Mouse (Mus musculus) cerebellum, postnatal 25 days (tissue): Measurements from ENCODE around the gene Arcn1.

Experiments used
- DNase-seq, 2 experiments: peaks; one replicate each; pipeline ENCODE4 v3.0.0; 2021; ENCODE audit warnings: mixed read lengths in 2 of 2

The Arcn1 gene

DNA sequence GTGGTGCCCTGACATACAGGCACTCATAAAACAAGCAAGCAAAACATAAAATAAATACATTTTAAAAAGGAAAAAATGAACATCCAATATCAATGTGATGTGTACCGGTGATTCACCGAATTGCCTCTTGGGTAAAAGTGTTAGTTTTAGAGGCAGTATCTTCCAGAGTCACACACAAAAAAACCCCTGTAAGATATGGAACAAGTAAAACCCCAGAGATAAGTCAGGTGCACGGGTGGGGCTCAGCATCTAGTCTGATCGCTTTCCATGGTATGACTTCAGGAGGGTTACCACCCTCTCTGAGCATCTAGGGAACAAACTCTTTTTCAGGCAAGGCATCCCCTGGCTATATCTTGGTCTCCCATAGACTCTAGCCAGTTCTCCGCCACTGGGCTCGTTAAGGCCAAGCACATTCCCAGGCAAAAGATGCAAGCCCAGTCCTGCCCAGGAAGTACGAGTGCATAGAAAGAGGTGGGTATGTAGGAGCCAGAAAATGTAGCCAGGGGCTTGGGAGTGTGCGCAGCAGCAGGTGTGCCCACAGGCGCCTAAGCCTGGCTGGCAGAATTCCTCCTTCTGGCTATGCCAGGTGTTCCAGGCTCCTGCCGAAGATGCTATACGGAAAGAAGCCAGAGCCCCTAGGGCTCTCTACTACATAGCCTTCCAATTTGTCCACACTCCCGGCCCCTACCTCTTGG, 48.6 kb downstream of the Arcn1 start:
- peak; percentile 69 to 70 for DNase-seq

DNA sequence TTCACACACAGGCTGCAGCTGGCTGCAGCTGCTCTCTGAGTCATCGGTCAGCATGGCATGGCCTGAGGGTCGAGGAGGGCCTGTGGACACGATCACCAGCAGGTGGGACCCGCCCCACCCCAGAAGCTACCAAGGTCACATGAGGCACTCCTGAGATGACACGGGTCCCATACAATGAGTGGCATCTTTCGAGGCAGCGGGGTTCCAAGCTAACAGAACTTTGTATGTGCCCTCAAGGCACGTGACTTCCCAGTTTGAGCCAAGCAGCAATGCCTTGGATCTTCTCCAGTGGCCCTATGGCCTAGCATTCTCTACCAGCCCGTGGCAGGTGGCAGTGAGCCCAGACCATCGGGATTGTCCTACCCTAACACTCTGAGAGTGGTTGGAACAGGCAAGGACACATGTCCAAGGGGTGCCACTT, 49.8 kb downstream of the Arcn1 start:
- peak; percentile 92 to 94 for DNase-seq

GRCm38 (mm10) chr9:44716997-44717821, 50.4 kb downstream of the Arcn1 start:
- DNase-seq: peak in 1 of 2 experiments; percentile 24

- peak in 1 of 2 experiments; percentile 23 for DNase-seq
These were observed 51.8 kb downstream of the Arcn1 start for GRCm38 (mm10) chr9:44715705-44716362.

DNA sequence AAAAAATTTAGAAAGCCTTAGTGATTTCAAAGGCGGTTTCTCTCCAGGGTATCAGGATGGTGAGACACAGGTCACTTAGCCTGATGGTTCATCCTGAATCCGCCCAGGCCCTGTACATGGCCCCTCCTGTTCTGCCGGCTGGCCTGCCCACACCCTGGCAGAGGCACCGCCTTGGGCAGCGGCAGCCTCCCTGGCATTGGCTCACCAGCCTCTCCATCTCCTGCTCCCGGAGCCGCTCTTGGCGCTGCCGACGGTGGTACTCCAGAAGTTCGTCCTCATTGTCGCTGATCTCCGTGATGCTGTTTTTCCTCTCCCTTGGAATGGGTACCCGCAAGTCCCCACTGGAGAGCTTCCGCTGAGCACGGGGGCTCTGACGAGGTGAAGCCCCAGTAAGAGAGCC, 52.5 kb downstream of the Arcn1 start:
- peak; percentile 81 to 84 for DNase-seq

DNA sequence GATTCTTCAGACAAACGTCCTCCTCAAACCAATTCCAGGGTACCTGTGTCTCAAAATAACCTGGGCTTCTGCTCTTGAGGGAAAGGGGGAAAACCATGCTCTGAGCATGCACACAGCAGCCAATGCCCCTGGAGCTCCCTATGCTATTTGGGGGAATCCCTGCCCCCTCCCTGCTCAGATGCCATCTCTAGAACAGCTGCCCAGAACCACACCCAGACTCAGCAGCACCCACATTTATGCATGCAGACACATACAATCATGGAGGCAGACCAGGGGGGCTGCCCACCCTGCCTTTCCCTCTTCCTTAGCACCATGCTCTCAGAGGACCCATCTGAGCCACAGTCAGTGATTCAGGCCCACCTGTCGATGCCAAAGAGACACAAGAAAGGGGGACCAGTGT, 54.1 kb downstream of the Arcn1 start:
- DNase-seq: no peak

GRCm38 (mm10) chr9:44713080-44713479, 54.6 kb downstream of the Arcn1 start:
- DNase-seq: no peak

- DNase-seq: peak in 1 of 2 experiments; percentile 21
These were observed 56.0 kb downstream of the Arcn1 start for GRCm38 (mm10) chr9:44711602-44712001.

GRCm38 (mm10) chr9:44710213-44710612, 57.4 kb downstream of the Arcn1 start:
- DNase-seq: no peak

GRCm38 (mm10) chr9:44709600-44709999, 58.0 kb downstream of the Arcn1 start:
- DNase-seq: peak; percentile 42 to 61

DNA sequence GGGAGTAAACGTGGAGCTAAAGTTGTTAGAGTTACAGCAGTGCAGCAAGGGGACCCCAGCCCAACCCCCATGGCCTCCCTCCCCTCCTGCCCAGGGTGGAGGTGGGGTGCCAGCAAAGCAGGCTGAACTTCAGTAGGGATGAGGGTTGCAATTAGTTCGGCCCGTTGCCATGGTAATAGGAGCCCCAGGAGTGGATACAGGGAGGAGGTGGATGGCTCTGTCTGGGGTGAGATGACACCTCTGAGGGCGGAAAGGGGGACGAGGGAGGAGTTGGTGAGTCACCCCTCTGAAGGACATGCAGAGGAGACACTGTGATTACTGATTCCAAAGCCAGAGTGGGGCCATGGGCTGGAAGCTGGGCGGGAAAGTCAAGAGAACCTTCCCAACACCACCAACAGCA, 58.7 kb downstream of the Arcn1 start:
- no peak for DNase-seq

DNA sequence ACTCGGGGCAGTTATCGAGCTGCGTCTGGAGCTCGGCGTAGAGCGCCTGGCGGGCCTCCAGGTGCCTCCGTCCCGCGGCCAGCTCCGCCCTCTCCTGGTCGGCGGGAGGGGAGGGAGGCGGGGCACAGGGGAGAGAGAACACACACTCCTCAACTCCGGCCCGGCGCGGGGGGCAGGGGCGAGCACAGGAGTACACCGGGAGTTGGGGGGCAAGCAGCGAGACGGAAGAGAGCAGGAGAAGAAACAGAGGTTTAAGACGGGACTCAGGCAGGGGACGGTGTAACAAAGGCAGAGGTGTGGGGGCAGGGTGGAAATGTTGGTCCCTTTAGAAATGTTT, 59.2 kb downstream of the Arcn1 start:
- DNase-seq: peak; percentile 58 to 78

- no peak for DNase-seq
These were observed 59.8 kb downstream of the Arcn1 start for GRCm38 (mm10) chr9:44707749-44708428.

DNA sequence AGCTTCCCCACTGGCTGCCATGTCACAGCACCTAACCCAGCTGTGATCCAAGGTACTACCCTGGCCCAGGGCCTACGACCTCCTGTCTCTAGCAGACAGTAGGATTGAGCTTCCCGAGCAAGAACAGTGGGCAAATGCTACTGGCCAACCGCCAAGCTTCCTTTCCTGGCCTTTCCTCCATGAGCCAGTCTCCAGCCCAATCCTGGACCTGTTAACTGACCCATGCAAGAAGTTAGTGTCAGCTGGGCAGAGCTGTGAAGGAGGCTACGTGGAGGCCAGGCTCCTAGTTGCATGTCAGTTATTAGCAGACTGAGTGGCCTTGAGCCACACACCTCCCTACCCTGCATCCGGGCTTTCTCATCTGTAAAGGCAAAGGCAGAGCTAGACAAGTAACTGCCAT, 67.9 kb downstream of the Arcn1 start:
- no peak for DNase-seq

- DNase-seq: peak; percentile 53 to 60
These were observed 68.4 kb downstream of the Arcn1 start for GRCm38 (mm10) chr9:44699196-44699595.

DNA sequence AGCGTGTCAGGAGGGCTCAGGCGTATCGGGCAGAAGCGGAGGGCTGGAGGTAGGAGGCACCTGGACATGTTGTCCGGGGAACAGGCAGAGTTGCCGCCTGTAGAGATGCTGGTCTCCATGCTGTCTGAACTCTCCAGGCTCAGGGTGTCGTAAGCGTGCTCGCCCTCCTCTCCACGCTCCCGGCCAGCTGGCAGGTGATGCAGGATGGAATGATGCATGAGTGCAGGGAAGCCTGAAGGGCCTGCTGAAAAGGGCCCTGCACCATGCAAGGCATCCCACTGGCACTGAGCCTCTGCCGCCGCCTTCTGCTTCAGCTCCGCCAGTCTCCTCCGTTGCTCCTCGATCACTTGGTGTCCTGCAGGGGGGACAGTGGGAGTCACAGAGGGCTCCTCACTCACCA, 69.8 kb downstream of the Arcn1 start:
- DNase-seq: peak; percentile 66 to 72

DNA sequence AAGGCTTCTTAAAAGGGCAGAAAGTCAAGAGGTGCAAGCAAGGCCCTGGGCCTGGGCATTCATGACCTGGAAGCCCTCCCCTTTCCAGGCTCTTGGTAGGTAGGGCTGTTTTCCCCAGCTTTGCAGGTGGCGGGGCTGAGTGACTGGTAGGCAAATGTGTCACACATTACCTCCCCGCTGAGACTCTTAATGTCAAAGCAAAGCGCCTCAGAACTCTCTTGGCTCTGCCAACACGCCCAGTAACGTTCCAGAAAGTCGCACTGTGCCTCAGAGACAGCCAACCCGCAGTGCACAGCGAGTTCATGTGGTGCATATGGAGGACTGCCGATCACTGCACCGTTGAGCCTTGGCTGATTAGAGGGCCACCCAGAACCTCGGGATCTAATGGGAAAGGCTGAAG, 74.6 kb downstream of the Arcn1 start:
- peak; percentile 70 to 76 for DNase-seq

DNA sequence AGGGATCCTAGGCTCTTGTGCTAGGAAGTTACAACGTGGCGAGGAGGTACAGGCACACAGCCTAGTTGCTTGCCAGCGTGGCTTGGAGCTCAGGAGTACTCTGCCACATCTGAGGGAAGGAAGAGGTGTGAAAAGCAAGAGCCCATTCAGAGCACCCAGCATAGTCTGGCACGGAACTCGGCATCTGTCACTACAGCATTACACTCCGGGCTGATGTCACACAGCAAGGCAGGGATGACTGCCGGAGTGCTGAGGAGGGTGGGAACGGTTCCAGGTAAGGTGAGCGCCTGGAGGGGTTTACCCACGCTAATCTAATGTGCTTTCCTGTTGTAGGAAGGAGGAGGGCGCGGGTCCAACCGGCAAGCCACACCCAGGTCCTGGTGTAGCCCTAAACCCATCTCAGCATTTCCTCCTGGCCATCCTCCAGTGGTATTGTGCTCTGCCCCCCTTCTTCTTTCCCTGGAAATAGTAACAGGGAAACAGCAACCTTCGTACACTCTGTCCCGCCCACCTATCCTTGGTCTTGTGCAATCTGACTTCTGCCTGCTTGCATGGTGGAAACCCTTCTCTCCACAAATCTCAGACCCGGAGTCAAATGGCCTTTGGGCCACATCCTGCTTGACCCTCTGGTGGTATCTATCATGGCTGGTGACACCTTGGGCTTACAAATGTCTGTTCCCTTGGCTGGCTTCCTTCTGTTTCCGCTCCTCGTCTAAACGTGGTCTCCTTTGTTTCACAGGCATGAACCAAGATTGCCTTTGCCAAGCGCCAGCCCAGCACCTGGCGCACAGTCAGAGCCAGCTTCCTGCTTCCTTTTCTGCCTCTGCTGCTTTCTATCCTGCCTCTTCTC, 75.7 kb downstream of the Arcn1 start:
- DNase-seq: peak; percentile 88 to 89
